Mouse (Mus musculus): ENCODE measurements around the gene Pelp1. TPM values are rescaled to one million over a fixed set of nuclear protein-coding genes. Genes with fewer than 3 reads are reported as not detected.
"Not testable (repeated sequence)": the region's sequence is repeated elsewhere in the genome, so short reads cannot be mapped to it uniquely, and the experiment has no call there.

Pelp1 gene
- polyA plus RNA-seq, 1 experiment from 2014 or later, result 33.8 TPM

- H3K27me3 ChIP-seq (replicated peaks), result no peaks in the 10 kb centered on the region; the same call in 1 of the 2 replicates
- H3K4me3 ChIP-seq, result no peak overlapping the region
- H3K4me1 ChIP-seq, result peaks cover 24% of the 10 kb centered on the region
- no peak for ATAC-seq (replicated peaks)
- no peak overlapping the region for H3K9ac ChIP-seq
- H3K27ac ChIP-seq, result no peak overlapping the region
- no peaks in the 10 kb centered on the region for H3K36me3 ChIP-seq (replicated peaks)
- no peaks in the 10 kb centered on the region for H3K9me3 ChIP-seq
- 74% methylated on average over 5 of the region's 5 CpGs for WGBS
- H3K4me2 ChIP-seq, result no peak overlapping the region
Measured at GRCm38 (mm10) chr11:70412591-70412990, 2.8 kb upstream of the Pelp1 start.

GRCm38 (mm10) chr11:70410297-70410643 is 439 bp upstream of the Pelp1 start:
- Histone ChIP-seq H3K36me3 (replicated peaks) (no peaks in the 10 kb centered on the region), H3K27me3 (replicated peaks) (no peaks in the 10 kb centered on the region; the same call in 1 of the 2 replicates), H3K4me1 (peaks cover 29% of the 10 kb centered on the region), H3K4me2 (peak overlapping the region; percentile 83), H3K9me3 (no peaks in the 10 kb centered on the region), H3K4me3 (peak overlapping the region; percentile 91), H3K27ac (peak overlapping the region; percentile 82), H3K9ac (peak overlapping the region; percentile 97)
- ATAC-seq (replicated peaks), result peak; percentile 21
- WGBS, result 63% methylated on average over 6 of the region's 6 CpGs

DNA sequence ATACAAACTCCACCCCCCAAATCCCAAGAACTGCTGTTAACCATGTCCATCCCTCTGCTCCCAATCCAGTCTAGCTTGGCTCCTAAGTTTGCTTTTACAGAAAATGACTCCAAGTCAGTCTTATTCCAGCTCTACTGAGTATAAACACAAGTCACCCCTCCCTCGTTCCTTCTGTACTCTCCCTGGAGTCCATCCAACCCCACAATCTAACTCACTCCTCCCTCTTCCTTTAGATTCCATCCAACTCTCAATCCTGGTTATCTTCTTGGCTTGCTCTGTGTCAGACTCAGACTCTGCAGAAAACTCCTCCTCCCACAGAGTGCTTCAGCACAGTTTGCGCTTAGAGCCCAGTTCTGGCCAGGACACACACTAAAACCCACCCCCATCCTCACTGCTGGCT is 6.2 kb downstream of the Pelp1 start:
- WGBS, result 82% methylated on average over 2 of the region's 2 CpGs
- Histone ChIP-seq H3K9ac (no peak overlapping the region), H3K4me1 (peaks cover 15% of the 10 kb centered on the region), H3K36me3 (replicated peaks) (peaks cover 24% of the 10 kb centered on the region; the same call in 1 of the 2 replicates), H3K9me3 (no peaks in the 10 kb centered on the region), H3K27me3 (replicated peaks) (no peaks in the 10 kb centered on the region), H3K4me2 (no peak overlapping the region), H3K27ac (no peak overlapping the region), H3K4me3 (no peak overlapping the region)
- ATAC-seq (replicated peaks), result no peak

DNA sequence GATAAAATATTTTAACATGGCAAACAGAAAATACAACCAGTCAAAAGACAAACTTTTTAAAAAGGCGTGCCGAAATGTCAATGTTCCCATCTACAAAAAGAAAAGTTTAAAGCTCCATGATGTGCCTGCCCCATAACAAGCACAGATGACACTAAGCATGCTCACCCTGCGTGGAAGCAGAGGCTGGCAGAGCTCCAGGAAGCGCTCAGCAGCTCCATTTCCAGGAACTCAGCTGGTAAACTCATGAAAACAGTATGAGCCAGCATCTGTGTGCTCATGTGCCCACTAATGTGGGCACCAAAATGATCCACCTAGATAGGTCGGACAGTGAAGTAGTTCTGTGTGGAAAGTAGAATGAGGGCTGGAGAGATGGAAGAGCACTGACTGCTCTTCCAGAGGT is 20.4 kb downstream of the Pelp1 start:
- H3K27me3 ChIP-seq (replicated peaks), result no peaks in the 10 kb centered on the region
- no peak overlapping the region for H3K4me2 ChIP-seq
- H3K9me3 ChIP-seq, result no peaks in the 10 kb centered on the region
- peaks cover 14% of the 10 kb centered on the region for H3K36me3 ChIP-seq (replicated peaks)
- H3K4me3 ChIP-seq, result no peak overlapping the region
- WGBS, result 87% methylated on average over 5 of the region's 5 CpGs
- H3K27ac ChIP-seq, result no peak overlapping the region
- no peak for ATAC-seq (replicated peaks)
- no peaks in the 10 kb centered on the region for H3K4me1 ChIP-seq
- H3K9ac ChIP-seq, result no peak overlapping the region

DNA sequence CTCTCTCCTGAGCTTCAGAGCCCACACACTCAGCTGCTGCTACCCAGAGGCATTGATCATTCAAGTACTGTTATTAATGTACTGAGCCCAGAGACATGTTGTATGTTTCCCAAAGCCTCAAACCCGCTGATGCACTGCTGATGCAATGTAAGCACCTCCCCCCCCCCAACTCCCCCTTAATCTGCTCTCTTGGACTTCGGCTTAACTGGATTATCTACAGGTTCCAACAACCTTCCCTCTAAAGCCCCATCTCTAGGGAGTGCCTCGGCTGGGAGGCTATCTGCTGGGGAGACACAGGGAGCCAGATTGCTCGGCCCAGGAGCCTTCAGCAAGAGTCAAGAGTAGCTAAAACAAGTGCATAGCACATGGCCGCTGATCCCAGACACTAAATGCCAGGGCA is 22.4 kb downstream of the Pelp1 start:
- Histone ChIP-seq H3K4me1 (no peaks in the 10 kb centered on the region), H3K4me2 (no peak overlapping the region), H3K27ac (no peak overlapping the region), H3K27me3 (replicated peaks) (no peaks in the 10 kb centered on the region), H3K9me3 (no peaks in the 10 kb centered on the region), H3K36me3 (replicated peaks) (peaks cover 6% of the 10 kb centered on the region; the same call in 1 of the 2 replicates), H3K9ac (no peak overlapping the region), H3K4me3 (no peak overlapping the region)
- ATAC-seq (replicated peaks), result no peak
- 51% methylated on average over 5 of the region's 5 CpGs for WGBS

- Histone ChIP-seq H3K27me3 (replicated peaks) (no peaks in the 10 kb centered on the region), H3K9me3 (no peaks in the 10 kb centered on the region), H3K36me3 (replicated peaks) (no peaks in the 10 kb centered on the region; the same call in 1 of the 2 replicates), H3K4me3 (no peak overlapping the region), H3K9ac (no peak overlapping the region), H3K4me1 (no peaks in the 10 kb centered on the region), H3K27ac (no peak overlapping the region), H3K4me2 (no peak overlapping the region)
- ATAC-seq (replicated peaks), result no peak
- WGBS, result 94% methylated on average over 3 of the region's 3 CpGs
Measured at GRCm38 (mm10) chr11:70384136-70384535, 25.7 kb downstream of the Pelp1 start.

DNA sequence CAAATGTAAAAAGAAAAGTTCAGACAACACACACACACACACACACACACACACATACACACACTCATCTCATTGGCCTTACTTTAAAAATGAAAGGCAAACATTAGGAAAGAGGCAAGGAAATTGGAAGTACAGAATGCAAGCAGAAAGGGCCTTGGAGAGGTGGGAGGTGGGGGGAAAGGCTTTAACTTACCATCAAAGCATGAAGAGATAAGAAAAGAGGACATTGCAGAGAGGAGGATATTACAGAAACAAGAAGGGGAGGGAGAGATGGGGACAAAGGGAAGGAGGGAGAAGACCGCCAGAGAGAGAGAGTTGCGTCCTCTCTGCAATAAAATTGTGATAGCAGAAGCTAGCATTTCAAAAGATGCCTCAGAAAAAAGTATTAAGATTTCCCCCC is 28.5 kb downstream of the Pelp1 start:
- H3K27me3 ChIP-seq (replicated peaks), result no peaks in the 10 kb centered on the region
- WGBS, result 89% methylated on average over 2 of the region's 2 CpGs
- H3K9me3 ChIP-seq, result no peaks in the 10 kb centered on the region

DNA sequence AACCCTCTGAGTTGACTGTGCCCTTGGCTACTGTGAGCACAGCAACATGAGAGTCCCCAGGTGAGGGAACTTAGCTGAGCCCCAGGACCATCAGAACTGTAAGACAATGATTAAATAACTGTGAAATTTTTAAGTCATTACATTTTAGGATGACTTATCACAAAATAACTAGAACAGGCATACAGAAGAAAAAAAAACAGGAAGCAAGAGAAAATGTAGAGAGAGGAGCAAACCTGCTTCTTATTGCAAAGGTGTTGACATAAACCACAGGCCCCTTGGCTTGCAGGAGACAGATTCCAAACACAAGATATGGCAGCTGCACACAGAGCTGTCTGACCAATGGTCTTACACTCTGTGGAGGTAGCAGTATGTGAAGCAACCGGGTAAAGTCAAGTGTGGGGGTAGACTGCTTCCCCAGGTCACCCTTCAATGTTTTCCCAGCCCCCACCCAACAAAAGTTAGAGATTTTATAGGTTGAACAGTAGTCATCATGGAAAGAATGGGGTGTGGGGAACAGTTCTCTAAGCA is 29.3 kb downstream of the Pelp1 start:
- H3K27ac ChIP-seq, result no peak overlapping the region
- no peaks in the 10 kb centered on the region for H3K4me1 ChIP-seq
- no peak overlapping the region for H3K9ac ChIP-seq
- no peaks in the 10 kb centered on the region for H3K27me3 ChIP-seq (replicated peaks)
- no peaks in the 10 kb centered on the region; the same call in 1 of the 2 replicates for H3K36me3 ChIP-seq (replicated peaks)
- no peak overlapping the region for H3K4me2 ChIP-seq
- no peaks in the 10 kb centered on the region for H3K9me3 ChIP-seq
- ATAC-seq (replicated peaks), result no peak
- no peak overlapping the region for H3K4me3 ChIP-seq
- WGBS, result 74% methylated on average over 1 of the region's 1 CpGs

More for the DNA sequence above, 28.5 kb downstream of the Pelp1 start:
- H3K27ac ChIP-seq, result no peak overlapping the region
- H3K9ac ChIP-seq, result no peak overlapping the region
- no peak overlapping the region for H3K4me3 ChIP-seq
- ATAC-seq (replicated peaks), result no peak
- no peaks in the 10 kb centered on the region for H3K4me1 ChIP-seq
- H3K36me3 ChIP-seq (replicated peaks), result no peaks in the 10 kb centered on the region; the same call in 1 of the 2 replicates
- H3K4me2 ChIP-seq, result no peak overlapping the region

DNA sequence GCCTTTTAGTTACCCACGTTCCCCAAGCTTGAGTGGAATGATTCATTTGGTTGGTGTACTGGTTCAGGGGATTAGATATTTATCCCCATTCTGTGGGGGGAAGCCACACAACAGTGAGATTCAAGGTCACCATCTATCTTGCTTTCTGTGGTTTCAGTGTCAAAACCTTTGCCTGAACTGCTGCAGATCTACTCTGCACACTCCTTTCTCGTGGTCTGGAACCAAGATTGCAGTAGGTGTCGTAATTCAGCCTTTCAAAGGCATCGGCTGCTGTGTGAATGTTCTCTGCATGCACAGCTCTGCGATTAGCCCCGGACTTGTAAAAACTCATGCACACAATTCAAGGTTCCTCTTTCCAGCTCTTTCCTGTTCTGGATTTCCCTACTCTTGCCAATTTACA is 33.8 kb downstream of the Pelp1 start:
- Histone ChIP-seq H3K27ac (no peak overlapping the region), H3K4me3 (no peak overlapping the region), H3K4me1 (no peaks in the 10 kb centered on the region), H3K9me3 (no peaks in the 10 kb centered on the region), H3K36me3 (replicated peaks) (no peaks in the 10 kb centered on the region), H3K9ac (no peak overlapping the region), H3K4me2 (no peak overlapping the region), H3K27me3 (replicated peaks) (no peaks in the 10 kb centered on the region)
- 87% methylated on average over 6 of the region's 6 CpGs for WGBS
- no peak for ATAC-seq (replicated peaks)

- H3K9ac ChIP-seq, result no peak overlapping the region
- ATAC-seq (replicated peaks), result no peak
- WGBS, result 79% methylated on average over 3 of the region's 3 CpGs
Measured at GRCm38 (mm10) chr11:70374302-70374701, 35.5 kb downstream of the Pelp1 start.

GRCm38 (mm10) chr11:70372849-70373557 is 36.8 kb downstream of the Pelp1 start:
- WGBS, result 87% methylated on average over 7 of the region's 7 CpGs
- Histone ChIP-seq H3K4me1 (no peaks in the 10 kb centered on the region), H3K27me3 (replicated peaks) (no peaks in the 10 kb centered on the region), H3K4me2 (no peak overlapping the region), H3K27ac (no peak overlapping the region), H3K4me3 (no peak overlapping the region), H3K9me3 (no peaks in the 10 kb centered on the region), H3K9ac (no peak overlapping the region), H3K36me3 (replicated peaks) (no peaks in the 10 kb centered on the region)
- ATAC-seq (replicated peaks), result no peak

More at GRCm38 (mm10) chr11:70374302-70374701, 35.5 kb downstream of the Pelp1 start:
- Histone ChIP-seq H3K4me3 (no peak overlapping the region), H3K27ac (no peak overlapping the region), H3K4me1 (no peaks in the 10 kb centered on the region), H3K36me3 (replicated peaks) (no peaks in the 10 kb centered on the region), H3K27me3 (replicated peaks) (no peaks in the 10 kb centered on the region), H3K4me2 (no peak overlapping the region), H3K9me3 (no peaks in the 10 kb centered on the region)

DNA sequence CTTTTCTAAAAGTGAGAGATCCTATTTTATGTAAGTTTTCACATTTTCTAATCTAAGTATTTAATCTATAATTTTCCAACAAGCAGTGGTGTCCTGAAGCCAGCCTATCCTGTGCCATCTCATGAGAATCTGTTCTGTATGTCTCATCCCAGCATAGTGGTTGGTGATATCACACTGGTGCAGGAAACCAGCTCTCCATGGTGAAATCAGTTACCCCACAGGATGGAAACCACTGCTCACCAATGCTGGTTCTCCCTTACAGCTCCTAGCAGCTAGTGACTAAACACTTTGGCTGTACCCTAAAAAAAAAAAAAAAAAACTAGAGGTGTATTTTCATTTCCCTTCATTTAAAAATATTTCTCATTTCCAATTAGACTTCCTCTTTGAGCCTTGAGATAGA is 37.4 kb downstream of the Pelp1 start:
- Histone ChIP-seq H3K4me3 (no peak overlapping the region), H3K4me1 (no peaks in the 10 kb centered on the region), H3K9me3 (no peaks in the 10 kb centered on the region), H3K9ac (no peak overlapping the region), H3K36me3 (replicated peaks) (no peaks in the 10 kb centered on the region), H3K27ac (no peak overlapping the region), H3K27me3 (replicated peaks) (no peaks in the 10 kb centered on the region), H3K4me2 (no peak overlapping the region)
- ATAC-seq (replicated peaks), result no peak

- not testable (repeated sequence) for H3K4me2 ChIP-seq; H3K27ac ChIP-seq; H3K4me1 ChIP-seq; H3K4me3 ChIP-seq; H3K9ac ChIP-seq; H3K36me3 ChIP-seq (replicated peaks); ATAC-seq (replicated peaks); H3K27me3 ChIP-seq (replicated peaks); H3K9me3 ChIP-seq
- WGBS, result 70% methylated on average over 2 of the region's 2 CpGs
Measured at GRCm38 (mm10) chr11:70368626-70369025, 41.2 kb downstream of the Pelp1 start.

Measured in midbrain, embryonic 15.5 days (tissue).